Mouse (Mus musculus) cerebellum, adult 2 months (tissue): ENCODE measurements at regions not wholly inside any gene's neighbourhood (a gene's known extent, or its start where the extent isn't known, plus 50 kb on each side); places are given as distances from the start of the nearest gene placed in this dataset.
A peak's percentile ranks its signal among the peaks of the same experiment; 100 is the strongest.

Experiments used
- DNase-seq, 2 experiments: peaks; one replicate each; pipeline ENCODE4 v3.0.0; 2021
- H3K27ac ChIP-seq: fragments of 200-500 bp; 2 replicates; pipeline ENCODE4 v1.5.1; 2012; ENCODE audit warnings: low read length, control low read depth, inconsistent platforms; ENCODE audit not compliant: insufficient read depth
- H3K27me3 ChIP-seq: fragments of 200-500 bp; 2 replicates; pipeline ENCODE4 v1.6.1; 2012; ENCODE audit warnings: inconsistent platforms, mild to moderate bottlenecking, low read length, moderate library complexity; ENCODE audit not compliant: control insufficient read depth, insufficient read depth
- H3K4me1 ChIP-seq: fragments of 200-500 bp; 2 replicates; pipeline ENCODE4 v1.6.1; 2011; ENCODE audit warnings: low read length; ENCODE audit not compliant: control insufficient read depth, insufficient read depth
- H3K4me3 ChIP-seq: fragments of 200-500 bp; replicated peaks from 2 replicates; pipeline ENCODE3; 2011; ENCODE audit warnings: mild to moderate bottlenecking, low read depth, low read length, control low read depth; ENCODE audit not compliant: insufficient read depth
- CTCF ChIP-seq: fragments of 200-500 bp; IDR thresholded peaks from 2 replicates; pipeline ENCODE4 v1.5.1; 2011; ENCODE audit warnings: low read depth, mild to moderate bottlenecking, control low read depth, low read length, moderate library complexity, borderline replicate concordance; ENCODE audit not compliant: insufficient read depth
- POLR2A ChIP-seq: fragments of 200-500 bp; IDR thresholded peaks from 2 replicates; pipeline ENCODE4 v1.6.1; 2011; ENCODE audit warnings: low read length, control low read depth, borderline replicate concordance; ENCODE audit not compliant: insufficient read depth
- WGBS: fragments of 180-500 bp; shearing (Covaris S2); methylation state at CpG from one replicate; pipeline ENCODE4 v1.1.7; 2018; 5-methylcytosine and 5-hydroxymethylcytosine counted together

DNA sequence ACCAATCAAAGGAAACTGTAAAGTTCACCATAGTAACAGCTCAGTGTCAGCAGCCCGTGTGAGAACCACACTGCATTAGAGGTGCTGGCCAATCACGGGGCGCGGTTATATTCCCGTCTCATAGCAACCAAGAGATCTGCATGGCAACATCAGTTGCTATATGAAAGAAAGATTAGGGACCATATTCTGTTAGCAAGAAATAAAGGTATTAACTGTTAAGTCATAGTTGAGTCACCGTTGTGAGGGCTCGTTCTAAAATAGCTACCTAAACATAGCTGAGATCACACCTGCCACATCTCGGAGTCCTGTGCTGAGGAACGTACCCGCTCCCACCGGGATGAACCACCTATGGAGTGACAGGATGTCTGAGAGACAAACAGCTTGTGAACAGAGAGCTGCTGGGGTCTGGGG, 103.2 kb upstream of the Peli1 start:
- no peak overlapping the region for H3K27ac ChIP-seq
- no peaks in the 10 kb centered on the region for H3K27me3 ChIP-seq
- TF ChIP-seq CTCF (no peak), POLR2A (no peak)
- H3K4me1 ChIP-seq = peaks cover 12% of the 10 kb centered on the region
- peak; percentile 27 to 33 for DNase-seq
- 17% methylated on average over 11 of the region's 11 CpGs for WGBS
- no peak overlapping the region for H3K4me3 ChIP-seq

DNA sequence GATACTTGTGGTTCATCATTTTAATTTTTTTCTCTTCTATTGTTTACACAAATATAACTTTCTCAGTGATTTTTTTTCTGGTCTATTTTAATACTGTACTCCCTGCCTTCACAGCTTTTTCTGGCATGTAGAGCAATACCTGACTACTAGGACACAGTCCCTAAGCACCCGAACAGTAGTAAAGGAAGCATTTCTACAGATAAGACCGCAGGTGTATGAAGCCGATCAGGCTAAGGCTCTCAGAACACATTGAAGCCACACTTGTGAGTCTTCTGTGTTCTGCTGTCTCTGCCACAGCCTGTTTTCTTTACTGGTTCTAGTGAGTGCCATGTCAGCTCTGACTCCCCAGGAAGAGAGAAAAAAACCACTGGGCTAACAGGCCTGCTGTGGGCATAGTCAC, 102.2 kb upstream of the Peli1 start:
- Histone ChIP-seq H3K4me1 (peaks cover 12% of the 10 kb centered on the region), H3K27ac (no peak overlapping the region), H3K4me3 (no peak overlapping the region), H3K27me3 (no peaks in the 10 kb centered on the region)
- TF ChIP-seq CTCF (no peak), POLR2A (no peak)
- DNase-seq = no peak
- WGBS = 97% methylated on average over 3 of the region's 3 CpGs

DNA sequence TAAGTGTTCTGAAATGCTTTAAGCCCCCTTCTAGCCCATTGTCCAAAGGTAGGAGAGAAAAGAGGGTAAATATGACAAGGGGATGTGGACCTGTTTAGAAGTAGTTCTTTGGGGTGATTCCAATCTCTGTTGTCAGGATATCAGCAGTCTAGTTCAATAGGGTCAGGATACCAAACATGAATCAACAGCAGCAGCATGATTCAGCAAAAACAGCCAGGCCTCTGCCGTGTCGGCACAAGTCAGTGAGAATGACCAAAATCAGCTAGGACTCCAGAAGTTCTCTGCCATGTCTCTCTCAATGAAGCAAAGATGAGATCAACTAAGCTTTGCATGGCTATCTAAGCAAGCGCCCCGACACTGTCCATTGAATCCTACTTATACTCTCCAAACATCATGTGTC, 97.5 kb upstream of the Peli1 start:
- DNase-seq = no peak
- no peaks in the 10 kb centered on the region for H3K4me1 ChIP-seq
- H3K27me3 ChIP-seq = no peaks in the 10 kb centered on the region
- TF ChIP-seq CTCF (no peak), POLR2A (no peak)
- H3K4me3 ChIP-seq = no peak overlapping the region
- no peak overlapping the region for H3K27ac ChIP-seq
- 94% methylated on average over 4 of the region's 4 CpGs for WGBS

- Histone ChIP-seq H3K4me1 (no peaks in the 10 kb centered on the region), H3K27ac (no peak overlapping the region), H3K27me3 (no peaks in the 10 kb centered on the region), H3K4me3 (no peak overlapping the region)
- DNase-seq = no peak
- TF ChIP-seq CTCF (no peak), POLR2A (no peak)
- 82% methylated on average over 3 of the region's 3 CpGs for WGBS
Measured at GRCm38 (mm10) chr11:21001400-21001799, 89.7 kb upstream of the Peli1 start.

DNA sequence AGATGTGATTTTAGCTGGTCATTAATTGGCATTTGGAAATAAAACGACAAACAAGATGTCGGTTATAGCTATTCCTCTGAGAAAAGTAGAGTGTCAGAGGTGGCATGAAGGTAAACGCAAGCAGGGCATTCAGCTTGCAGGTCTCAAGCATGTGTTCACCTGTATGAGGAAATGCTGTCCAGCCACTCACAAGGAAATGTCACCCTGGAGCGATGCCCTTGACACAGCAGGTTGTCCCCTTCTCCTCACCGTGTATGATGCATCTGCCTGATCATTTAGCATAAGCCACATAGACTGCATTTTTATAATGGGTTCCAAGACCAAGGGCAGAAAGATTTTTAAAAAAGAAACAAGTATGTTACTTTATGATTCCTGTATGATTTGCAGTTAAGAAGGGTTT, 83.9 kb upstream of the Peli1 start:
- Histone ChIP-seq H3K27me3 (no peaks in the 10 kb centered on the region), H3K4me3 (no peak overlapping the region), H3K27ac (no peak overlapping the region), H3K4me1 (no peaks in the 10 kb centered on the region)
- 57% methylated on average over 5 of the region's 5 CpGs for WGBS
- TF ChIP-seq POLR2A (no peak), CTCF (no peak)
- DNase-seq = no peak

- TF ChIP-seq CTCF (no peak), POLR2A (no peak)
- 76% methylated on average over 3 of the region's 3 CpGs for WGBS
- no peak overlapping the region for H3K27ac ChIP-seq
- H3K27me3 ChIP-seq = no peaks in the 10 kb centered on the region
- no peaks in the 10 kb centered on the region; the same call in 1 of the 2 replicates for H3K4me1 ChIP-seq
- no peak for DNase-seq
- H3K4me3 ChIP-seq = no peak overlapping the region
Measured at GRCm38 (mm10) chr11:21009505-21009904, 81.6 kb upstream of the Peli1 start.

DNA sequence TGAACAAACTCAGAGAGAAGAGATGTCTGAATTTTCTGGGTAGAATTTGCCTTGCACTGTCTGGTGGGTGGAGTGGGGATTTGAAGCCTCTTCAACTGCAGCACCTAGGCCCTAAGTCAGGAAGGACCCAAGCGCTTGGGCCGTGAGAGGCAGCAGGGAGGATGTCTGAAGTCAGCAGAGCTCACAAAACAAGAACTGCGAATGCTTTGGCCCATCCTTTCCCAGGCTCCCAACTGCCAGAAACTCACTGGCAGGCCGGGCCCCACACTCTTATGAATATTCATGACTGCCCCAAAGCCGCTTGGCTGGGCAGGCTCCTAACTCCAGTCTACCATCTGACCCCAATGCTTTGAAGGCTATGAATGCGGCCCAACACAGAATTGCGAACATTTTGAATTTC, 80.2 kb upstream of the Peli1 start:
- 70% methylated on average over 7 of the region's 7 CpGs for WGBS
- Histone ChIP-seq H3K27ac (no peak overlapping the region), H3K27me3 (no peaks in the 10 kb centered on the region), H3K4me3 (no peak overlapping the region), H3K4me1 (peaks cover 7% of the 10 kb centered on the region; the same call in 1 of the 2 replicates)
- TF ChIP-seq POLR2A (no peak), CTCF (no peak)
- DNase-seq = peak in 1 of 2 experiments; percentile 37

- no peaks in the 10 kb centered on the region for H3K27me3 ChIP-seq
- no peak overlapping the region for H3K4me3 ChIP-seq
- 80% methylated on average over 3 of the region's 3 CpGs for WGBS
- no peak for DNase-seq
- TF ChIP-seq CTCF = no peak
- no peak for TF ChIP-seq POLR2A
- peaks cover 11% of the 10 kb centered on the region; the same call in 1 of the 2 replicates for H3K4me1 ChIP-seq
- H3K27ac ChIP-seq = no peak overlapping the region
Measured at GRCm38 (mm10) chr11:21014250-21014649, 76.8 kb upstream of the Peli1 start.
